Mouse (Mus musculus) urinary bladder, postnatal 36 days (tissue): ENCODE data around the gene BC067074.

ENCODE experiments used
- DNase-seq, 2 experiments: peaks; one replicate each; pipeline ENCODE4 v3.0.0; 2022; ENCODE audit warnings: low spot score in 2 of 2, mixed read lengths in 1 of 2

Gene BC067074

GRCm38 (mm10) chr13:113321972-113322371 lies 29.0 kb downstream of the BC067074 start:
- no peak for DNase-seq

DNA sequence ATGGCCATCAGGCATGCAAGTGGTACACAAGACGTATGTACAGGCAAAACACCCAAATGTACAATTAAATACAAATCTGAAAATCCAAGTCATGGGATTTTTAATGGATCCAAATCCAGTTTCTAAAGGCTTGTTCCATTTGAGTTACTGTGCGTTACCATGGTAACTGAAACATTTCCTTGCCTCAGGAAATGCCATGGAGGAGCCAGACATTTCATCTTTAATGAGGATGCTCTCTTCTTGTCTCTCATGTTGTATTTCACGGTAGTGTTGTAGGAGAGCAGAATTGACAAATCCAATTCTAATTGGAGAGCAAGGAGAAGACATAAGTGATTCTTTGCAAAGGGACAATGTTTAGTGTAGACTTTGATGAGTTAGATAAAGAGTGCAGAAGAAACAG lies 31.3 kb downstream of the BC067074 start:
- DNase-seq = no peak

DNA sequence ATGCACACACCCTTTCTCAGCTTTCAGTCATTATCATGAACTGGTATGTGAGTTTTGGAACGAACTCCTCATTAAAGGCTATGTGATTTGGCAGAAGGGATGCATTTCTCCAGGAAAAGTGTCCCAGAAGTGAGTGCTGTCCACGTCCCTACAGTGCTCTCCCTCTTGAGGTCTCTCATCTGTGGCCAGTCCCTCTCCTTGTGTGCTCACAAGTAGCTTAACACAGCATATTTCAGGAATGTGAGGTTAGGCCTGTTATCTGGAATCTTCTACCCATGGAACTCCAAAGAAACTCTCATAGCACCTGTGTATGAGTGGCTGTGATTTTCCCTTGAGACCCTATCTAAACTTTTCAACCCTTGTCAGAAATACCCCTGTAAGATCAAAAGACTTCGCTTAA lies 32.7 kb downstream of the BC067074 start:
- DNase-seq = no peak

GRCm38 (mm10) chr13:113332256-113332655 lies 39.3 kb downstream of the BC067074 start:
- no peak for DNase-seq

- DNase-seq = peak in 1 of 2 experiments; percentile 13
Observed at GRCm38 (mm10) chr13:113333374-113333773, 40.4 kb downstream of the BC067074 start.

DNA sequence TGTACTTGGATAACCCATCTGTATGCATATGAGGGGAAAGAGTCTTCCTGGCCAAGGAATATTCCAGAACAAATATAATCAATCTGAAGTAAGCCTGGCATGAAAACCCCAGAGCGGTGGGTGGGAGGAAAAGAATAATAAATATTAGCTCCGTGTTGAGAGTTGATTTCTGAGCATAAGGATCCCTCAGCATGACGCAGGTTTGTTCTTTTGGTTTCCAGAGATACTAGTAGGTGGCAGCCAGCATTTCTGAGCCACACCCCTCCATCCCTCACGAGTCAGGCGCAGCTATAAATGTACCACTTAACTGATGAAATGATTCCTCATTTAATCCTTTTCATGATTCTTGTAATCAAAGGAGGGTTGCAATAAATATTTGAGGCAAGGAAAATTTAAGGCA lies 41.0 kb downstream of the BC067074 start:
- no peak for DNase-seq

DNA sequence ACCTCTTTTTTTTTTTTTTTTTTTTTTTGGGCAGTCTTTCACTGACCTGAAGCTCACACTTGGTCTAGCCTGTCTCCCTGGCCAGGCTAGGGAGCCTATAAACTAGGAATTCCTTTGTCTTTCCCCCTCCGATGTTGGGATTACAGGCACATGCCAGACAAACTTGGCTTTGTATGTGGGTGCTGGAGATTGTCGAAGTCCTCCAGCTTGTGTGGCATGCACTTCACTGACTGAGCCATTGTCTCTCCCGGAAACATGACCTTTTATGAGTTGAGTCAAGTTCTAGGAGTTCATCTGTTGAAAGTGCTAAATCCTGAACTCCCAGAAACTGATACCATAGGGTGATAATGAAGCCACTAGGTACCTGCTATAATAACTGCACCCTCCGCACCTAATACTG lies 41.8 kb downstream of the BC067074 start:
- no peak for DNase-seq

DNA sequence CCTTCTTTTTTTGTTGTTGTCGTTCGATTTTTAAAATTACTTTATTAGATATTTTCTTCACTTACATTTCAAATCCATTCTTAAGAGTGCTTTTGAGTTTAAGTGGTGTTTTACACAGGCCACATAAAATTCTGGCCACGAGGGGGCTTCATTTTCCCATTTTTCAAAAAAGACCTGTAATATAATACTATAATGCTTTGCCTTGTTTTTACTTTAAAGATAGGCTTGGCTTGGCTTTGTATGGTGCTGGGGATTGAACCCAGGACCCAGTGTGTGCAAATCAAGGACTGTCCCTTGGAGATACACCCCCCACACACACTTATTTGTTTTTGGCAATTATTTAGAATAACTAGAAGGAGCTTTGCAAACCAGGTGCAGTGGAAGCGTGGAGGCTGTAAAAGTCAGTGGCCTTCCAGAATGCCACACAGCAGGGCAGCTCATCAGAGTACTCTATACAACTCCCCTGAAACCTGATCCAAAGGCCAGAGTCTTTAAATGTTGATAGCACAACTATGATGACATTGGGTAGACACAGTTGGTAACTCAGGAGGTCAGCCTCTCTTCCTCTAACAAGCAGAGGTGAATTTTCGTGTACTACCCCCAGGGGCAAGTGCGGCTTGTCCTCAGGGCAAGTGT lies 44.4 kb downstream of the BC067074 start:
- DNase-seq = peak; percentile 58 to 62

- DNase-seq = no peak
Observed at GRCm38 (mm10) chr13:113340644-113341043, 47.7 kb downstream of the BC067074 start.

GRCm38 (mm10) chr13:113341161-113341560 lies 48.2 kb downstream of the BC067074 start:
- no peak for DNase-seq

- DNase-seq = no peak
Observed at GRCm38 (mm10) chr13:113342355-113342919, 49.5 kb downstream of the BC067074 start.

- DNase-seq = no peak
Observed at GRCm38 (mm10) chr13:113350743-113351430, 57.9 kb downstream of the BC067074 start.

DNA sequence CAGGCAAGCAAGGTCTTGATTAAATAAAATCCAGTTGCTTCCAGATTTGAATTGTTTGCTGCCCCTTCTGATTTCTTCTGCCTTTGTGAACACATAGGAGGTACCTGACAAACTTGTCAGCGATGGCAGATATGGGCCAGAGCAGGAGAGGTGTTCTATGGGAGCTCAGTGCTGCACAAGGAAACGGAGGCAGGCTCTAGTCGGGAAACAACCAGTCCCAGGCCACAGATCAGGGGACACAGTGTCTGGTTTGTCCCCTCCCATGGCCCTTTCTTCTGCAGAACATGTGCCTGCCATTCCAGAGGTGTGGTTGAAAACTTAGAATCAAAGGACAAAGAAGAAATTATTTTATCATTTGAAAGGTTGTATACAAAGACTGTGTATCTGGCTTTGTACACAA lies 60.6 kb downstream of the BC067074 start:
- no peak for DNase-seq

GRCm38 (mm10) chr13:113353955-113354354 lies 61.0 kb downstream of the BC067074 start:
- DNase-seq = no peak

DNA sequence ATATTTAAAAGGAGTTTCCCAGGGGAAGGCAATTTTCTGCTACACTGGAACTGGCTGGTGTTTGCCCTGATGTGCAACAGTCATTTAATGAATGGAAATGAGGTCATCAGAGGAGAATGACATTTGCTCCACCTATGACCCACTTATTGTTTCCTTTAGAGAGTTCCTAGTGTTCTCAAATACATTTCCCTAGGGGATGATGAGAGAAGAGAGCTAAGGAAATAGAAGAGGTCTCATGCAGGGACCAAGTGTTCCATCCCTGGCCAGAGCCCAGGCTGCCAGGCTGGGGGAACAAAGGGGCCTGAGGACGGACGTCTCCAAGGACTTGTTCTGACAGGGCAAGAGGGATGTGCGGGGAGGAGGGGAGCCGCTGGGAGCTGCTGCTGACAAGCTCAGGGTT lies 62.1 kb downstream of the BC067074 start:
- DNase-seq = peak in 1 of 2 experiments; percentile 17

DNA sequence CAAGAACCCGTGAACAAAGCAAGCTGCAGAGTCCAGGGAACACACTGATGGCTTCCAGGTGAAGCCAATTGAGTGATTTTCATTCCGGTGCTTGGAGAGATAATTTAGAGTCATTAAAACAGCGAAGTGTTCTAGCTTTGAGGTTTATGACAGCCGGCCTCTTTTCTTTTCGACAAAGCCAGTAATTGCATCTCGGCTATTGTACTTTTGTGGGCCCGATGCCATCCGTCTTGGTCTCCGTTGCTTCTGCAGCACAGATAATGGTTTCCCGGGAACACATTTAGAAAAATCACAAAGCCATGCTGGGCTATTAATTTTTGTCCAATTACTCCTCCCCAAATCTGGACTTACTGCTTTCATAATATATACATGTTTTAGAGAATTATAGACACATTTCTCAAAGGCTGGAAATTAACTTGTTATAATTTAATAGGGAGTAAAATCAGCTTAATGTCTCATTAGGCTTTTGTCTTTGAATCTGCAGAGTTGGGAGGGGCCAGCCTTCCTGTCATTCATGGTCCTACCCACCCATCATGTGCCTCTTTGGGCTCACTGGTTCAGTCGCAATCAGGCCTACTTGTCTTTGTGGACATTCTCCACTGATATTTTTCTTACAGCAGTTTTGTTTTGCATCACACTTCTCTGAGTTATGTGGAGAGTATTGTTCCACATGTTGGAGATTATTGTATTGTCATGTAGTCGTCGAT lies 64.6 kb downstream of the BC067074 start:
- no peak for DNase-seq

GRCm38 (mm10) chr13:113359676-113360075 lies 66.7 kb downstream of the BC067074 start:
- no peak for DNase-seq

GRCm38 (mm10) chr13:113365976-113366375 lies 73.0 kb downstream of the BC067074 start:
- DNase-seq = no peak

GRCm38 (mm10) chr13:113368931-113369579 lies 76.1 kb downstream of the BC067074 start:
- no peak for DNase-seq

GRCm38 (mm10) chr13:113369622-113370021 lies 76.7 kb downstream of the BC067074 start:
- DNase-seq = no peak

DNA sequence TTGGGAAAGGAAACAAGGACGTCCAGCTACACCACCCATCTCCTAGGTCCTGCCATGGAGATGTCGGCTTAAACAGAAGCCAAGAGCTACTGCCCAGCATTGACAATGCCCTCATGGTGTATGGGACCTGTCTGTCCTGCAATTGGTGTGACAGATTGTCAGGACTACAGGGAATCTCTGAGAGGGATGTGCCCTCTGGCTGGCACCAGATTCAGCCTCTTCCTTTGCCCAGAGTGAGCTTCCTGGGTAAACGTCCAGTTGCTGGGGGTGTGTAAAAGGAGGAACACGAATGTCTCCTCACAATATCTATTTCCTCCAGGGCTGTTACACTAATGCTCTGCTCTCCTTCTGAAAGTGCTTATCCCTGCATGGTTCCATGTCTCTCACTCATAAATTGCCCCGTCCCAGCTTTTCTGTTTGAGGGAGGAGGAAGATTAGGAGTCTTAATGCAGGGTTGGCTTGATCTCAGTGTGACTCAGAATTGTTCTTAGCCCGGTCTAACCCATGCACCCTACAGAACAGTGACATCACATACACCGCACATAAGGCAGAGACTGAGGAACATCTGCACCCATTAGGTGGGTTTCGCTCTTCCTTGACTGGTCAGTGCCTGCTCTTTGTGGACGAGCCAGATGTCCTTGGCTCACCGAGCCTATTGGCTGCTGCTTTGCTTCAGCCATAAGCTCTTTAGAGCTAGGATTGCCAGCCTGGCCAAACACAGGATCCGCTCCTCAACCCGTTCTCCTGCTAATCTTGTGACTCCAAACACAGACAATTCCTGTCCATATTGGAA lies 80.5 kb downstream of the BC067074 start:
- no peak for DNase-seq
